Mouse (Mus musculus): ENCODE results near the gene Pik3c2g. TPM values are rescaled to one million over a fixed set of nuclear protein-coding genes. Genes with fewer than 3 reads are reported as not detected.

Gene Pik3c2g
- total and polyA plus RNA-seq, 3 experiments = 0.27 TPM; not detected in 2

- Histone ChIP-seq H3K36me3 (replicated peaks) (no peaks in the 10 kb centered on the region), H3K4me1 (ENCODE audit: insufficient read depth, low read depth, low read length) (no peaks in the 10 kb centered on the region), H3K9me3 (replicated peaks) (peaks cover 16% of the 10 kb centered on the region), H3K27me3 (ENCODE audit: insufficient read depth, low read length) (no peaks in the 10 kb centered on the region), H3K4me3 (ENCODE audit: low read depth, low read length) (no peak overlapping the region)
- ATAC-seq (ENCODE audit: extremely low read depth, insufficient number of reproducible peaks, low FRiP score, poor library complexity, severe bottlenecking) (no peak), DNase-seq (ENCODE audit: low spot score) (no peak)
- TF ChIP-seq CTCF (IDR thresholded peaks at IDR 0.05; ENCODE audit: low read depth, low read length) (no peak), POLR2AphosphoS5 (IDR thresholded peaks at IDR 0.05; ENCODE audit: insufficient replicate concordance, low read depth, low read length) (no peak)
These were observed 9.4 kb downstream of the Pik3c2g start for GRCm38 (mm10) chr6:139596433-139596832.

- Histone ChIP-seq H3K27me3 (ENCODE audit: insufficient read depth, low read length) (no peaks in the 10 kb centered on the region), H3K9me3 (replicated peaks) (peaks cover 8% of the 10 kb centered on the region; the same call in 1 of the 2 replicates), H3K4me3 (ENCODE audit: low read depth, low read length) (no peak overlapping the region), H3K36me3 (replicated peaks) (no peaks in the 10 kb centered on the region), H3K4me1 (ENCODE audit: insufficient read depth, low read depth, low read length) (no peaks in the 10 kb centered on the region)
- TF ChIP-seq CTCF (IDR thresholded peaks at IDR 0.05; ENCODE audit: low read depth, low read length) (no peak), POLR2AphosphoS5 (IDR thresholded peaks at IDR 0.05; ENCODE audit: insufficient replicate concordance, low read depth, low read length) (no peak), GATA1 (IDR thresholded peaks at IDR 0.05; ENCODE audit: borderline replicate concordance, low read length) (no peak), TAL1 (conservative IDR thresholded peaks at IDR 0.05; ENCODE audit: low read depth, low read length) (no peak), GATA2 (IDR thresholded peaks at IDR 0.05; ENCODE audit: borderline replicate concordance, low read depth, low read length) (no peak)
- DNase-seq (ENCODE audit: low spot score) (no peak), ATAC-seq (ENCODE audit: extremely low read depth, insufficient number of reproducible peaks, low FRiP score, poor library complexity, severe bottlenecking) (no peak)
These were observed 12.2 kb downstream of the Pik3c2g start for GRCm38 (mm10) chr6:139599216-139599615.

- Histone ChIP-seq H3K36me3 (replicated peaks) (no peaks in the 10 kb centered on the region), H3K4me1 (ENCODE audit: insufficient read depth, low read depth, low read length) (no peaks in the 10 kb centered on the region), H3K27me3 (ENCODE audit: insufficient read depth, low read length) (no peaks in the 10 kb centered on the region), H3K9me3 (replicated peaks) (peaks cover 19% of the 10 kb centered on the region), H3K4me3 (ENCODE audit: low read depth, low read length) (no peak overlapping the region)
- no peak for TF ChIP-seq TAL1 (conservative IDR thresholded peaks at IDR 0.05; ENCODE audit: low read depth, low read length)
- ATAC-seq (ENCODE audit: extremely low read depth, insufficient number of reproducible peaks, low FRiP score, poor library complexity, severe bottlenecking) = no peak
- DNase-seq (ENCODE audit: low spot score) = no peak
These were observed 31.8 kb downstream of the Pik3c2g start for GRCm38 (mm10) chr6:139618774-139619173.

- peaks cover 12% of the 10 kb centered on the region for H3K9me3 ChIP-seq (replicated peaks)
- H3K27me3 ChIP-seq (ENCODE audit: insufficient read depth, low read length) = no peaks in the 10 kb centered on the region
- no peak overlapping the region for H3K4me3 ChIP-seq (ENCODE audit: low read depth, low read length)
- TF ChIP-seq POLR2AphosphoS5 (IDR thresholded peaks at IDR 0.05; ENCODE audit: insufficient replicate concordance, low read depth, low read length) (no peak), GATA1 (IDR thresholded peaks at IDR 0.05; ENCODE audit: borderline replicate concordance, low read length) (no peak), CTCF (IDR thresholded peaks at IDR 0.05; ENCODE audit: low read depth, low read length) (no peak), TAL1 (conservative IDR thresholded peaks at IDR 0.05; ENCODE audit: low read depth, low read length) (no peak), GATA2 (IDR thresholded peaks at IDR 0.05; ENCODE audit: borderline replicate concordance, low read depth, low read length) (no peak)
- H3K36me3 ChIP-seq (replicated peaks) = no peaks in the 10 kb centered on the region
- ATAC-seq (ENCODE audit: extremely low read depth, insufficient number of reproducible peaks, low FRiP score, poor library complexity, severe bottlenecking) (no peak), DNase-seq (ENCODE audit: low spot score) (no peak)
- no peaks in the 10 kb centered on the region for H3K4me1 ChIP-seq (ENCODE audit: insufficient read depth, low read depth, low read length)
These were observed 37.7 kb downstream of the Pik3c2g start for GRCm38 (mm10) chr6:139624756-139625155.

- Histone ChIP-seq H3K4me1 (ENCODE audit: insufficient read depth, low read depth, low read length) (no peaks in the 10 kb centered on the region), H3K27me3 (ENCODE audit: insufficient read depth, low read length) (no peaks in the 10 kb centered on the region), H3K36me3 (replicated peaks) (no peaks in the 10 kb centered on the region), H3K9me3 (replicated peaks) (peaks cover 10% of the 10 kb centered on the region), H3K4me3 (ENCODE audit: low read depth, low read length) (no peak overlapping the region)
- no peak for TF ChIP-seq POLR2AphosphoS5 (IDR thresholded peaks at IDR 0.05; ENCODE audit: insufficient replicate concordance, low read depth, low read length)
- ATAC-seq (ENCODE audit: extremely low read depth, insufficient number of reproducible peaks, low FRiP score, poor library complexity, severe bottlenecking) = no peak
- DNase-seq (ENCODE audit: low spot score) = no peak
These were observed 47.5 kb downstream of the Pik3c2g start for GRCm38 (mm10) chr6:139634561-139634960.

GRCm38 (mm10) chr6:139655399-139655798, 68.4 kb downstream of the Pik3c2g start:
- H3K36me3 ChIP-seq (replicated peaks) = no peaks in the 10 kb centered on the region
- H3K4me3 ChIP-seq (ENCODE audit: low read depth, low read length) = no peak overlapping the region
- H3K4me1 ChIP-seq (ENCODE audit: insufficient read depth, low read depth, low read length) = no peaks in the 10 kb centered on the region
- DNase-seq (ENCODE audit: low spot score) (no peak), ATAC-seq (ENCODE audit: extremely low read depth, insufficient number of reproducible peaks, low FRiP score, poor library complexity, severe bottlenecking) (no peak)
- peaks cover 24% of the 10 kb centered on the region for H3K9me3 ChIP-seq (replicated peaks)
- TF ChIP-seq CTCF (IDR thresholded peaks at IDR 0.05; ENCODE audit: low read depth, low read length) = no peak
- TF ChIP-seq POLR2AphosphoS5 (IDR thresholded peaks at IDR 0.05; ENCODE audit: insufficient replicate concordance, low read depth, low read length) = no peak
- no peak for TF ChIP-seq GATA2 (IDR thresholded peaks at IDR 0.05; ENCODE audit: borderline replicate concordance, low read depth, low read length)
- no peak for TF ChIP-seq GATA1 (IDR thresholded peaks at IDR 0.05; ENCODE audit: borderline replicate concordance, low read length)
- no peak for TF ChIP-seq TAL1 (conservative IDR thresholded peaks at IDR 0.05; ENCODE audit: low read depth, low read length)
- no peaks in the 10 kb centered on the region for H3K27me3 ChIP-seq (ENCODE audit: insufficient read depth, low read length)

GRCm38 (mm10) chr6:139662462-139662861, 75.4 kb downstream of the Pik3c2g start:
- Histone ChIP-seq H3K4me3 (ENCODE audit: low read depth, low read length) (no peak overlapping the region), H3K36me3 (replicated peaks) (no peaks in the 10 kb centered on the region), H3K4me1 (ENCODE audit: insufficient read depth, low read depth, low read length) (no peaks in the 10 kb centered on the region), H3K9me3 (replicated peaks) (peaks cover 12% of the 10 kb centered on the region), H3K27me3 (ENCODE audit: insufficient read depth, low read length) (no peaks in the 10 kb centered on the region)
- TF ChIP-seq GATA1 (IDR thresholded peaks at IDR 0.05; ENCODE audit: borderline replicate concordance, low read length) = no peak
- TF ChIP-seq TAL1 (conservative IDR thresholded peaks at IDR 0.05; ENCODE audit: low read depth, low read length) = no peak
- no peak for TF ChIP-seq GATA2 (IDR thresholded peaks at IDR 0.05; ENCODE audit: borderline replicate concordance, low read depth, low read length)
- no peak for TF ChIP-seq CTCF (IDR thresholded peaks at IDR 0.05; ENCODE audit: low read depth, low read length)
- TF ChIP-seq POLR2AphosphoS5 (IDR thresholded peaks at IDR 0.05; ENCODE audit: insufficient replicate concordance, low read depth, low read length) = no peak
- DNase-seq (ENCODE audit: low spot score) (no peak), ATAC-seq (ENCODE audit: extremely low read depth, insufficient number of reproducible peaks, low FRiP score, poor library complexity, severe bottlenecking) (no peak)

Measured in G1E (cell line).